Mouse (Mus musculus): ENCODE results near the gene Soat2.

Soat2 gene

GRCm38 (mm10) chr15:102211895-102212294 is 61.6 kb downstream of the Soat2 start:
- in situ Hi-C loops (cut with MboI; ENCODE audit: unreplicated experiment in 2 of 2): no loop called here
